Mouse (Mus musculus): ENCODE measurements around the gene Pxk. TPM values are rescaled to one million over a fixed set of nuclear protein-coding genes. Genes with fewer than 3 reads are reported as not detected.

The Pxk gene
- polyA plus RNA-seq, 1 experiment from 2014 or later: 62.0 TPM

GRCm38 (mm10) chr14:8209896-8210295 is 111.9 kb downstream of the Pxk start:
- no peaks in the 10 kb centered on the region for H3K27me3 ChIP-seq (replicated peaks; ENCODE audit: control insufficient read depth, insufficient read depth, low read length)
- no peak overlapping the region for H3K27ac ChIP-seq (ENCODE audit: low read depth, low read length)
- 92% methylated on average over 2 of the region's 2 CpGs for WGBS
- no peaks in the 10 kb centered on the region for H3K4me1 ChIP-seq (replicated peaks; ENCODE audit: control insufficient read depth, insufficient read depth, low read length)
- no peaks in the 10 kb centered on the region for H3K9me3 ChIP-seq (ENCODE audit: control insufficient read depth)
- TF ChIP-seq CTCF (IDR thresholded peaks at IDR 0.05; ENCODE audit: low read depth): no peak
- no peak for ATAC-seq
- no peak overlapping the region for H3K4me2 ChIP-seq (replicated peaks; ENCODE audit: low read depth)
- no peak overlapping the region for H3K9ac ChIP-seq (ENCODE audit: low read depth, low read length)
- no peaks in the 10 kb centered on the region for H3K36me3 ChIP-seq (ENCODE audit: control insufficient read depth, insufficient read depth)
- H3K4me3 ChIP-seq (ENCODE audit: low read depth, low read length): no peak overlapping the region

- Histone ChIP-seq H3K4me1 (replicated peaks; ENCODE audit: control insufficient read depth, insufficient read depth, low read length) (no peaks in the 10 kb centered on the region), H3K4me3 (ENCODE audit: low read depth, low read length) (no peak overlapping the region), H3K4me2 (replicated peaks; ENCODE audit: low read depth) (no peak overlapping the region), H3K27ac (ENCODE audit: low read depth, low read length) (no peak overlapping the region), H3K36me3 (ENCODE audit: control insufficient read depth, insufficient read depth) (no peaks in the 10 kb centered on the region), H3K9ac (ENCODE audit: low read depth, low read length) (no peak overlapping the region), H3K9me3 (ENCODE audit: control insufficient read depth) (no peaks in the 10 kb centered on the region), H3K27me3 (replicated peaks; ENCODE audit: control insufficient read depth, insufficient read depth, low read length) (no peaks in the 10 kb centered on the region)
- WGBS: 84% methylated on average over 2 of the region's 2 CpGs
- no peak for ATAC-seq
- no peak for TF ChIP-seq CTCF (IDR thresholded peaks at IDR 0.05; ENCODE audit: low read depth)
Observed at GRCm38 (mm10) chr14:8212996-8213395, 115.0 kb downstream of the Pxk start.

GRCm38 (mm10) chr14:8213803-8214224 is 115.8 kb downstream of the Pxk start, which contains the start of gene Kctd6:
Kctd6 (plus strand) TSS chr14:8214140.
- under 1% methylated on average over 46 of the region's 49 CpGs for WGBS
- no peaks in the 10 kb centered on the region for H3K9me3 ChIP-seq (ENCODE audit: control insufficient read depth)
- H3K36me3 ChIP-seq (ENCODE audit: control insufficient read depth, insufficient read depth): no peaks in the 10 kb centered on the region
- H3K4me1 ChIP-seq (replicated peaks; ENCODE audit: control insufficient read depth, insufficient read depth, low read length): no peaks in the 10 kb centered on the region
- peak within 1 kb of the TSS; percentile 92 for H3K9ac ChIP-seq (ENCODE audit: low read depth, low read length)
- peak; percentile 83 for TF ChIP-seq CTCF (IDR thresholded peaks at IDR 0.05; ENCODE audit: low read depth)
- peak; percentile 94 for ATAC-seq
- peak within 1 kb of the TSS; percentile 82 for H3K4me3 ChIP-seq (ENCODE audit: low read depth, low read length)
- H3K27ac ChIP-seq (ENCODE audit: low read depth, low read length): peak within 1 kb of the TSS; percentile 96
- no peaks in the 10 kb centered on the region for H3K27me3 ChIP-seq (replicated peaks; ENCODE audit: control insufficient read depth, insufficient read depth, low read length)
- peak within 1 kb of the TSS; percentile 84 for H3K4me2 ChIP-seq (replicated peaks; ENCODE audit: low read depth)

Other genes with a start within 250 kb of the Pxk start
- not detected in 2 replicates for gene Gm45521, start 140.9 kb upstream of the Pxk start, polyA plus RNA-seq (2015; fragmentation: Nextera tagmentation; extraction: Ambion mirVana)
- 2.5 and 3.0 TPM in 2 replicates for gene Dnase1l3, start 103.6 kb upstream of the Pxk start, polyA plus RNA-seq (2015; fragmentation: Nextera tagmentation; extraction: Ambion mirVana)
- gene Abhd6, start 95.3 kb upstream of the Pxk start, polyA plus RNA-seq (2015; fragmentation: Nextera tagmentation; extraction: Ambion mirVana): 11.3 and 11.8 TPM in 2 replicates
- gene Rpp14, start 17.8 kb upstream of the Pxk start, polyA plus RNA-seq (2015; fragmentation: Nextera tagmentation; extraction: Ambion mirVana): 34.0 and 34.3 TPM in 2 replicates
- gene Pdhb, start 74.8 kb downstream of the Pxk start, polyA plus RNA-seq (2015; fragmentation: Nextera tagmentation; extraction: Ambion mirVana): 140 and 149 TPM in 2 replicates
- 18.8 and 19.5 TPM in 2 replicates for gene Kctd6, start 115.9 kb downstream of the Pxk start, polyA plus RNA-seq (2015; fragmentation: Nextera tagmentation; extraction: Ambion mirVana)
- 9.3 and 10.8 TPM in 2 replicates for gene Acox2, start 161.1 kb downstream of the Pxk start, polyA plus RNA-seq (2015; fragmentation: Nextera tagmentation; extraction: Ambion mirVana)
- 0.16 TPM in 2 replicates for gene Fam107a, start 219.8 kb downstream of the Pxk start, polyA plus RNA-seq (2015; fragmentation: Nextera tagmentation; extraction: Ambion mirVana)

Data from intestine, postnatal 0 days (tissue).